Mouse (Mus musculus): ENCODE results near the gene Gal3st2.
"Not testable (repeated sequence)": the region's sequence is repeated elsewhere in the genome, so short reads cannot be mapped to it uniquely, and the experiment has no call there.

Gal3st2 gene

GRCm38 (mm10) chr1:93859619-93860018 lies 1.5 kb upstream of the Gal3st2 start:
- no peak for DNase-seq (ENCODE audit: low spot score in 2 of 2)

GRCm38 (mm10) chr1:93871594-93872105 lies 10.5 kb downstream of the Gal3st2 start:
- DNase-seq (ENCODE audit: low spot score in 2 of 2), result not testable (repeated sequence)

- DNase-seq (ENCODE audit: low spot score in 2 of 2), result not testable (repeated sequence)
Measured at GRCm38 (mm10) chr1:93874405-93874804, 13.3 kb downstream of the Gal3st2 start.

- not testable (repeated sequence) for DNase-seq (ENCODE audit: low spot score in 2 of 2)
Measured at GRCm38 (mm10) chr1:93881778-93882177, 20.7 kb downstream of the Gal3st2 start.

- DNase-seq (ENCODE audit: low spot score in 2 of 2), result not testable (repeated sequence)
Measured at GRCm38 (mm10) chr1:93890936-93891335, 29.8 kb downstream of the Gal3st2 start.

- not testable (repeated sequence) for DNase-seq (ENCODE audit: low spot score in 2 of 2)
Measured at GRCm38 (mm10) chr1:93897395-93897794, 36.3 kb downstream of the Gal3st2 start.

GRCm38 (mm10) chr1:93901291-93901690 lies 40.2 kb downstream of the Gal3st2 start:
- DNase-seq (ENCODE audit: low spot score in 2 of 2), result not testable (repeated sequence)

GRCm38 (mm10) chr1:93906690-93907089 lies 45.6 kb downstream of the Gal3st2 start:
- not testable (repeated sequence) for DNase-seq (ENCODE audit: low spot score in 2 of 2)

GRCm38 (mm10) chr1:93908977-93909586 lies 48.0 kb downstream of the Gal3st2 start:
- DNase-seq (ENCODE audit: low spot score in 2 of 2), result not testable (repeated sequence)

- not testable (repeated sequence) for DNase-seq (ENCODE audit: low spot score in 2 of 2)
Measured at GRCm38 (mm10) chr1:93911877-93912276, 50.8 kb downstream of the Gal3st2 start.

- not testable (repeated sequence) for DNase-seq (ENCODE audit: low spot score in 2 of 2)
Measured at GRCm38 (mm10) chr1:93917160-93917559, 56.1 kb downstream of the Gal3st2 start.

GRCm38 (mm10) chr1:93918011-93918410 lies 56.9 kb downstream of the Gal3st2 start, which contains the start of gene Gal3st2b:
Gal3st2b (plus strand) TSS chr1:93918311.
- DNase-seq (ENCODE audit: low spot score in 2 of 2), result not testable (repeated sequence)

GRCm38 (mm10) chr1:93918775-93919174 lies 57.7 kb downstream of the Gal3st2 start:
- DNase-seq (ENCODE audit: low spot score in 2 of 2), result not testable (repeated sequence)

- not testable (repeated sequence) for DNase-seq (ENCODE audit: low spot score in 2 of 2)
Measured at GRCm38 (mm10) chr1:93919321-93919720, 58.2 kb downstream of the Gal3st2 start.

- not testable (repeated sequence) for DNase-seq (ENCODE audit: low spot score in 2 of 2)
Measured at GRCm38 (mm10) chr1:93922609-93923008, 61.5 kb downstream of the Gal3st2 start.

GRCm38 (mm10) chr1:93923098-93923497 lies 62.0 kb downstream of the Gal3st2 start:
- DNase-seq (ENCODE audit: low spot score in 2 of 2), result not testable (repeated sequence)

All from urinary bladder, postnatal 36 days (tissue).